ENCODE assay signal across 23 mouse cellular contexts in the genomic region with DNA sequence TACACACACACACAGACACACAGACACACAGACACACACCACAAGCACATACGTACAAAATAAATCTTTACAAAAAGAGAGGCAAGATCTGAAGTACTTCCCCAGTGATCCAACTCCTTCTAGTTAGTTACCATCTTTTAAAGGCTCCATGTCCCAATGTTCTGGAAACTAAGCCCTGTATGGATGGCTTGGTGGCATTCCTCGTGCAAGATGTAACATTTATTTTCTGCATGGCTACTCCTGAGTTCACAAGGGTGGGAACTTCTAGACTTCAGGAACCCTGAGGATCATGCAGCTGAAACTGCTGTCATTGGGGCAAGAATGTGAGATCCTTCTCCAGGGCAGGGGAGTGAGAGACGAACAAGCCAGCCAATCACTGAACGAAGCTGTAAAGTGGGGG.
"Had no signal": no experiment of that assay in that cellular context is flagged by ENCODE, and none has a peak within 500 bp of the region (broad histone marks: within the 10 kb centered on the region; RNA-seq: fewer than 3 reads in every experiment).

No protein-coding gene starts in this region.

- DNase-seq: left cerebral cortex, postnatal 4 days; liver; liver, embryonic 13.5 days; liver, postnatal 0 days; lung, adult 18-20 months; lung, adult 2 months; lung, embryonic 14.5 days; lung, postnatal 10 days; lung, postnatal 14 days; lung, postnatal 36 days; lung, postnatal 4 days; midbrain, embryonic 14.5 days had no signal

- H3K27me3 ChIP-seq: limb, embryonic 12.5 days; limb, embryonic 15.5 days; liver, embryonic 12.5 days; liver, embryonic 13.5 days; liver, embryonic 15.5 days; lung, embryonic 15.5 days; megakaryocyte, embryonic 14.5 days; midbrain, embryonic 12.5 days; midbrain, embryonic 13.5 days; midbrain, embryonic 15.5 days had no signal

- ATAC-seq: liver, embryonic 12.5 days; liver, postnatal 0 days; lung, postnatal 0 days; midbrain, embryonic 13.5 days; midbrain, embryonic 15.5 days; midbrain, embryonic 16.5 days had no signal
